Mouse (Mus musculus): ENCODE data around the gene Pibf1. TPM values are rescaled to one million over a fixed set of nuclear protein-coding genes. Genes with fewer than 3 reads are reported as not detected.
A peak's percentile ranks its signal among the peaks of the same experiment; 100 is the strongest.

Pibf1 gene
- 23.6 and 26.3 TPM in 2 replicates for polyA plus RNA-seq (2014; fragmentation: Nextera tagmentation; extraction: Ambion mirVana)

DNA sequence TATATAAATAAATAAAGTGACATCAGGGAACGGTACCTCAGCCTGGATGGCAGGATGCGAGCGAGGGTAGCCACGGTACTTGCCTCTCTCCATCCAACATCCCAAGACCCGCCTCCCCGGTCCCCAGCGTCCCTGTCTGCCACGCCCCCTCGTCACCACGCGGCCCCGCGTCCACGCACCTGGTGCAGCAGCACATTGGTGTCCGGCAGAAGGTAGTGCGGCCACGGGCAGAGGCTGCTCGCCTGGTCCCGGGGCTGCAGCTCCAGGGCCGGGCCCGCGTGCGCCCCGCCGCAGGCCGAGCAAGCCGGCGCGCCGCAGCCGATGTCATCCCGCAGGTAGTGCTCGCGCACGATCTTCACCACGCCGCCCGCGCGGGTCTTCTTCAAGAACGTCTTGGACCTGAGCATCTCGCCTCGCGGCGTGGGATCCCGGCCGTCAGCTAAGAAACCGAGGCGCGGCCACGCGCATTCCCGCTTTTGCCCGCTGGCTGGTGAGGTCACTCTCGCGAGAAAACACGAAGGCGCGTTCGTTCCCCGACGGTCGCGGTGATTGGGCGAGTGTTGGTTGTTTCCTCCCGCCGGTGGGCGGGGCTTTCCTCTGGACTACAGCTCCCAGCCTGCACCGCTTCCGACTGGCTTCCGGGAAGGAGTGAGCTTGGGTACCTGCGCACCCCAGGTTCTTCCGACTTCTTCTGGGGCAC, at the start of gene Pibf1, which contains the start of gene Dis3:
Gene Pibf1 (plus strand): TSS at position 158 of the 700 bp plus-strand sequence.
Gene Dis3 (minus strand): TSS at position 504 of the 700 bp plus-strand sequence.
- Histone ChIP-seq H3K4me1 (replicated peaks; ENCODE audit: control insufficient read depth, insufficient read depth, low read length) (no peaks in the 10 kb centered on the region), H3K9ac (ENCODE audit: low read depth, low read length) (peak within 1 kb of the TSS; percentile 90), H3K36me3 (ENCODE audit: control insufficient read depth, insufficient read depth, low read length) (0 out of 2 replicates have a peak, but pooled peaks cover 3% of the 10 kb centered on the region), H3K4me2 (replicated peaks; ENCODE audit: low read depth, low read length) (peak within 1 kb of the TSS; percentile 45), H3K27ac (ENCODE audit: low read depth, low read length) (peak within 1 kb of the TSS; percentile 75; the same call in 1 of the 2 replicates), H3K4me3 (ENCODE audit: low read depth, low read length) (peak within 1 kb of the TSS; percentile 93), H3K9me3 (ENCODE audit: control insufficient read depth, low read length) (no peaks in the 10 kb centered on the region), H3K27me3 (ENCODE audit: control insufficient read depth, insufficient read depth, low read length) (no peaks in the 10 kb centered on the region)
- DNase-seq (ENCODE audit: low spot score), result peak; percentile 99
- under 1% methylated on average over 61 of the region's 73 CpGs for WGBS
- peak; percentile 100 for ATAC-seq (ENCODE audit: low FRiP score)

DNA sequence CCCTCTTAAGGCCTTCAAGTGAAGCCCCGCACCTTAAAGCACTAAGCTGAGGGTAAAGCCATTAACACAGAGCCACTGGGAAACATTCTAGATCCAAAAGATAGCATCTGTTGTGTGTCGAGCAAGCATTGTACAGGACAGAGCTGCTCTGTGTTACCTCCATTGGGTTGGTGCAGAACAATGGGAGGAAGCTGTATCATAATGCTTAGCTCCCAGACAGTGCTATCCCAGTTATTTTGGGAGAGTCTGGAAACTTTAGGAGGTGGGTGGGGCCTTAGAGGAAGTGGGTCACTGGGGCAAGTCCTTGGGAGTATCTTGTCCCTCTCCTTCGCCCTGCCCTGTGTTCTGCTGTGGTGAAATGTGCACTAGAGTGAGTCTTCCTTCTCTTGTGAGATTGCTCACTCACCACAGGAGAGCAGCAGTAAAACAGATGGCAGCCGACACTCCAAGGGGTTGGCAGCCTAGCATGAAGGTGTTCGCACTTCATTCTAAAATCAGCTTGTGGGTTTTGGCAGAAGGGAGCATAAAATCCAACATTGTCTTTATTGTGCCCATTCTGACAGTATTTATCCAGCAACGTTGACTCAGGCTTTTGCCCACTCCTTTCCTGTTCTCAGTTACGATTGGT, 40.2 kb upstream of the Pibf1 start:
- Histone ChIP-seq H3K4me1 (replicated peaks; ENCODE audit: control insufficient read depth, insufficient read depth, low read length) (no peaks in the 10 kb centered on the region), H3K4me2 (replicated peaks; ENCODE audit: low read depth, low read length) (no peak overlapping the region), H3K27ac (ENCODE audit: low read depth, low read length) (no peak overlapping the region), H3K4me3 (ENCODE audit: low read depth, low read length) (no peak overlapping the region), H3K9me3 (ENCODE audit: control insufficient read depth, low read length) (no peaks in the 10 kb centered on the region), H3K9ac (ENCODE audit: low read depth, low read length) (no peak overlapping the region), H3K27me3 (ENCODE audit: control insufficient read depth, insufficient read depth, low read length) (no peaks in the 10 kb centered on the region), H3K36me3 (ENCODE audit: control insufficient read depth, insufficient read depth, low read length) (no peaks in the 10 kb centered on the region; the same call in 1 of the 2 replicates)
- DNase-seq (ENCODE audit: low spot score), result no peak
- no peak for ATAC-seq (ENCODE audit: low FRiP score)
- 95% methylated on average over 7 of the region's 7 CpGs for WGBS

DNA sequence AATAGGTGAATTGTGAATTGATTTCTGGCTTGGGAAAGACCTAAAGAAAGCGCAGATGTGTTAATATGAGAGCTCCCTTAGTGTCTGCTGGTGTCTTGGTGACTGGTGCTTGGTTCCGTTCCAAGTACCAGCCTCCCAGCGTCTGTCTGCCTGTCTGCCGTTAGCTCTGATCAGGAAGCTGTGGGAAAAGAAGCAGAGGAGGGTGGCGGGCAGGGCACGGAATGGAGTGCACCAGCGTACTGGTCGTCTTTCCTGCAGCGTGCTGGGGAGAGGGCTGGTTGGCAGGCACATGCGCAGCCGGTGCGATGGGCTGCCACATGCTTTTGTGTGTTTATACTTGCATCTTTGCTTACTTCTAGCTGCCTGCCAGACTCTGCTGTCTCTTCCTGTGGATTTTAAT, 38.6 kb upstream of the Pibf1 start:
- no peak for DNase-seq (ENCODE audit: low spot score)
- Histone ChIP-seq H3K36me3 (ENCODE audit: control insufficient read depth, insufficient read depth, low read length) (no peaks in the 10 kb centered on the region; the same call in 1 of the 2 replicates), H3K4me3 (ENCODE audit: low read depth, low read length) (no peak overlapping the region), H3K27me3 (ENCODE audit: control insufficient read depth, insufficient read depth, low read length) (no peaks in the 10 kb centered on the region), H3K9ac (ENCODE audit: low read depth, low read length) (no peak overlapping the region), H3K27ac (ENCODE audit: low read depth, low read length) (no peak overlapping the region), H3K9me3 (ENCODE audit: control insufficient read depth, low read length) (no peaks in the 10 kb centered on the region), H3K4me2 (replicated peaks; ENCODE audit: low read depth, low read length) (no peak overlapping the region), H3K4me1 (replicated peaks; ENCODE audit: control insufficient read depth, insufficient read depth, low read length) (no peaks in the 10 kb centered on the region)
- no peak for ATAC-seq (ENCODE audit: low FRiP score)
- 97% methylated on average over 12 of the region's 12 CpGs for WGBS

DNA sequence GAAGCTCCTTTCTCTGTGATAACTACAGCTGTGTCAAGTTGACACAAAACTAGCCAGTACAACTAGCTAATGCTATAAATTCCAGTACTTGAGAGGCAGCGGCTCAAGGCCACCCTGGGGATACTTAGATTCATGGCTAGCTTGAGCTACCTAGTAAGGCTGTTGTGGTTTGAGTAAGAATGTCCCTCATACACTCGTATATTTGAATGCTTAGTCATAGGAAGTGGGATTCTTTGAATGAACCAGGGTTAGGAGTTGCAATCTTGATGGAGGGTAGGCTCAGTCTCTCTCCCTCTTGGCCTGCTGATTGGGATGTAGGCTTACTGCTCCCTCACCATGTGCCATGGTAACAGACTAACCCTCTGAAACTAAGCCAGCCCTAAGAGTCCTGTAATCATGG, 36.1 kb upstream of the Pibf1 start:
- H3K36me3 ChIP-seq (ENCODE audit: control insufficient read depth, insufficient read depth, low read length), result peaks cover under 1% of the 10 kb centered on the region; the same call in 1 of the 2 replicates
- H3K9me3 ChIP-seq (ENCODE audit: control insufficient read depth, low read length), result no peaks in the 10 kb centered on the region
- DNase-seq (ENCODE audit: low spot score) (no peak), ATAC-seq (ENCODE audit: low FRiP score) (no peak)
- no peak overlapping the region for H3K4me3 ChIP-seq (ENCODE audit: low read depth, low read length)
- no peak overlapping the region for H3K4me2 ChIP-seq (replicated peaks; ENCODE audit: low read depth, low read length)
- no peaks in the 10 kb centered on the region for H3K27me3 ChIP-seq (ENCODE audit: control insufficient read depth, insufficient read depth, low read length)
- H3K9ac ChIP-seq (ENCODE audit: low read depth, low read length), result no peak overlapping the region
- no peak overlapping the region for H3K27ac ChIP-seq (ENCODE audit: low read depth, low read length)
- 86% methylated on average over 2 of the region's 2 CpGs for WGBS
- H3K4me1 ChIP-seq (replicated peaks; ENCODE audit: control insufficient read depth, insufficient read depth, low read length), result no peaks in the 10 kb centered on the region

DNA sequence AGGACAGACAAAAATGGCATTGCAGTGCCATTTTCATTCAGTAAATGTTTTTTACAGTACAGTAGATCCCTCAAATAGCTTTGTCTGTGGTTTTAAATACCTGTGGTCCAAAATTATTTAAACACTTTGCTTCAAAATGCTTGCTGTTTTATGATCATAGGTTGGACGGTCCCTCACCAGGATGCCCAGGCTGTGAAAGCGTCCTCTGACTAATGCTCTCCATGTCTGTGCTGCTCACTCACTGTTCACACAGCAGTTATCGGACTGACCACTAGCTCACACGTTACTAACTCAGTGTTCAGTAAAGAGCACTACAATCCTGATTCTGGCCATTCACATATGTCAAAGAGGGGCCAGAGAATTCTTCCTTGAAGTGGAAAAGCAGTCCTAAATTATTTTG, 28.1 kb upstream of the Pibf1 start:
- Histone ChIP-seq H3K9me3 (ENCODE audit: control insufficient read depth, low read length) (no peaks in the 10 kb centered on the region), H3K4me3 (ENCODE audit: low read depth, low read length) (no peak overlapping the region), H3K4me2 (replicated peaks; ENCODE audit: low read depth, low read length) (no peak overlapping the region), H3K9ac (ENCODE audit: low read depth, low read length) (no peak overlapping the region), H3K27me3 (ENCODE audit: control insufficient read depth, insufficient read depth, low read length) (no peaks in the 10 kb centered on the region), H3K27ac (ENCODE audit: low read depth, low read length) (no peak overlapping the region), H3K4me1 (replicated peaks; ENCODE audit: control insufficient read depth, insufficient read depth, low read length) (no peaks in the 10 kb centered on the region), H3K36me3 (ENCODE audit: control insufficient read depth, insufficient read depth, low read length) (peaks cover 9% of the 10 kb centered on the region; the same call in 1 of the 2 replicates)
- 96% methylated on average over 4 of the region's 4 CpGs for WGBS
- no peak for ATAC-seq (ENCODE audit: low FRiP score)
- DNase-seq (ENCODE audit: low spot score), result no peak

DNA sequence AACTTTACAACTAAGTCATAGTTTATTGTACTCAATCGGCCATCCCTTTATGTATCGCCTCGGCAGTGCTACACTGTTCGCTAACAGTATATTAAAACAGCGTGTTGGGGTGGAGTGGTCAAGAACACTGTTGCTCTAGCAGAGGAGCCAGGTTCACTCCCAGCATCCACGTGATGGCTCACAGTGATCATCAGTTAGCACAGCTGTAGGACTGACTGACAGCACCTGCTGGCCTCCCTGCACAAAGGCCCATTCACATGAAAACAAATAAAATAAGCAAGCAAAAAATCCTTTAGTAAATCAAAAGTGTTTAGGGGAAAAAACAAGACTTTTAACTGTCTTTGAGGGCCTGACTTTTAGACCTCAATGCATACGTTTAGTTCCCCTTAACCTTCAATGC, 10.3 kb upstream of the Pibf1 start:
- H3K9me3 ChIP-seq (ENCODE audit: control insufficient read depth, low read length), result no peaks in the 10 kb centered on the region
- no peaks in the 10 kb centered on the region for H3K27me3 ChIP-seq (ENCODE audit: control insufficient read depth, insufficient read depth, low read length)
- no peak overlapping the region for H3K4me3 ChIP-seq (ENCODE audit: low read depth, low read length)
- no peaks in the 10 kb centered on the region for H3K4me1 ChIP-seq (replicated peaks; ENCODE audit: control insufficient read depth, insufficient read depth, low read length)
- H3K27ac ChIP-seq (ENCODE audit: low read depth, low read length), result no peak overlapping the region
- no peak for ATAC-seq (ENCODE audit: low FRiP score)
- H3K9ac ChIP-seq (ENCODE audit: low read depth, low read length), result no peak overlapping the region
- DNase-seq (ENCODE audit: low spot score), result no peak
- H3K4me2 ChIP-seq (replicated peaks; ENCODE audit: low read depth, low read length), result no peak overlapping the region
- WGBS, result 97% methylated on average over 7 of the region's 7 CpGs
- H3K36me3 ChIP-seq (ENCODE audit: control insufficient read depth, insufficient read depth, low read length), result 0 out of 2 replicates have a peak, but pooled peaks cover 3% of the 10 kb centered on the region

DNA sequence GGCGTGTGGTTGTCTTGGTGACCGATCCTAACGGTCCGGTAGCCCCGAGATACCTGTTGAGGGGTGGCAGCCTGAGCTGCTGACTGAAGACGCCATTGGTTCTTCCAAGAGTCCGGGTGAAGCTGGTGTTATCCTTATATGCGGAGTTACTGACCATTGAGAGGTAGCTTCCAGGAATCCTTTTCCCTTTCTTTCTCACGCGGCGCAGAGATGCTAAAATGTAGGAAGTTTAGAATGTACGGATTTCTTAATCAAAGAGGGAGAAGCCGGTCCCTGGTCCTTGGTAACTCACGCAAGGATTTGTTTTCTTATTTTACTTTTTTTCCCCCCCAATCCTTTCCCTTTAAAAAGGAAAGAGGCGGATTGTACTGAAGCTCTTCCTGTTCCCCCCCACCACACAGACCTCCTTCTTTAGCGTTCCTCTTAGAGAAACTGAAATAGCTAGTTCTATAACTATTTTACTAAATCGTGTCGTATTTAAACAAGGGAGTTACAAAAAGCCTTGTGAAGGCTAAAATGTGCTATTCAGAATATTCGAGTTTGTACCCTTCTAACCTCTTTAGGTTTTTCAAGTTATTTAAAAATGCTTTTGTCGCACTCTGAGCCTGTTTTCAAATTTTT, 853 bp downstream of the Pibf1 start:
- no peaks in the 10 kb centered on the region for H3K9me3 ChIP-seq (ENCODE audit: control insufficient read depth, low read length)
- DNase-seq (ENCODE audit: low spot score) (no peak), ATAC-seq (ENCODE audit: low FRiP score) (peak; percentile 4; the same call in 1 of the 2 replicates)
- WGBS, result 7% methylated on average over 20 of the region's 20 CpGs
- H3K4me3 ChIP-seq (ENCODE audit: low read depth, low read length), result peak overlapping the region; percentile 93
- no peaks in the 10 kb centered on the region for H3K4me1 ChIP-seq (replicated peaks; ENCODE audit: control insufficient read depth, insufficient read depth, low read length)
- 0 out of 2 replicates have a peak, but pooled peaks cover 3% of the 10 kb centered on the region for H3K36me3 ChIP-seq (ENCODE audit: control insufficient read depth, insufficient read depth, low read length)
- H3K27ac ChIP-seq (ENCODE audit: low read depth, low read length), result no peak overlapping the region
- no peaks in the 10 kb centered on the region for H3K27me3 ChIP-seq (ENCODE audit: control insufficient read depth, insufficient read depth, low read length)
- H3K4me2 ChIP-seq (replicated peaks; ENCODE audit: low read depth, low read length), result peak overlapping the region; percentile 41
- H3K9ac ChIP-seq (ENCODE audit: low read depth, low read length), result peak overlapping the region; percentile 33; the same call in 1 of the 2 replicates

DNA sequence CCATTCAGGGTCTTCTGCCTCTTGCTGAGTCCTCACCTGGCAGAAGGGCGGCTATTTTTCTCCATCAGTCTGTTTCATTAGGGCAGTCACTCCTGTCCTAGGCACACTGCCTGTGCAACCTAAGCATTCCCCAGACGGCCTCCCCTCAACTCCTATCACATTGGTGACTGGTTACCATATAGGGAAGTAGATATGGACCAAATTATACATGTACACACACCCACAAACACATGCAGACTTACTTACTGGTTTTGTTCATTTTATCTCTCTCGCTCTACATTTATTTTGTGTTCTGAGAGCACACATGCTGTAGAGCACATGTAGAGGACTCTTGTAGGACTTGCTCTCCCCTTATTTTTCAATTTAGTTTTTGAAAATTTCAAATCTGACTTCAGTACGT, 3.8 kb downstream of the Pibf1 start:
- no peak overlapping the region for H3K4me3 ChIP-seq (ENCODE audit: low read depth, low read length)
- H3K4me2 ChIP-seq (replicated peaks; ENCODE audit: low read depth, low read length), result no peak overlapping the region
- 95% methylated on average over 4 of the region's 4 CpGs for WGBS
- H3K9ac ChIP-seq (ENCODE audit: low read depth, low read length), result no peak overlapping the region
- peaks cover 3% of the 10 kb centered on the region; the same call in 1 of the 2 replicates for H3K36me3 ChIP-seq (ENCODE audit: control insufficient read depth, insufficient read depth, low read length)
- no peak for DNase-seq (ENCODE audit: low spot score)
- ATAC-seq (ENCODE audit: low FRiP score), result no peak
- H3K27me3 ChIP-seq (ENCODE audit: control insufficient read depth, insufficient read depth, low read length), result no peaks in the 10 kb centered on the region
- H3K9me3 ChIP-seq (ENCODE audit: control insufficient read depth, low read length), result no peaks in the 10 kb centered on the region
- H3K27ac ChIP-seq (ENCODE audit: low read depth, low read length), result no peak overlapping the region
- no peaks in the 10 kb centered on the region for H3K4me1 ChIP-seq (replicated peaks; ENCODE audit: control insufficient read depth, insufficient read depth, low read length)
